Mouse (Mus musculus) intestine, postnatal 0 days (tissue): ENCODE measurements at regions not wholly inside any gene's neighbourhood (a gene's known extent, or its start where the extent isn't known, plus 50 kb on each side); places are given as distances from the start of the nearest gene placed in this dataset.

ENCODE experiments used
- ATAC-seq: fragments of 200-750 bp; cut with Nextera tagmentation; 2 replicates; pipeline ENCODE4 v1.8.0; 2017; ENCODE audit warnings: mild to moderate bottlenecking, moderate TSS enrichment, moderate library complexity
- H3K27ac ChIP-seq: fragments of 300-500 bp; sonication (generic); 2 replicates; pipeline ENCODE4 v1.5.1; 2014; ENCODE audit warnings: mild to moderate bottlenecking, low read depth, low read length, moderate library complexity
- H3K27me3 ChIP-seq: fragments of 300-500 bp; sonication (generic); replicated peaks from 2 replicates; pipeline ENCODE4 v1.6.1; 2014; ENCODE audit warnings: low read length, mixed read lengths; ENCODE audit not compliant: control insufficient read depth, insufficient read depth
- H3K36me3 ChIP-seq: fragments of 300-500 bp; sonication (generic); 2 replicates; pipeline ENCODE4 v1.6.1; 2014; ENCODE audit warnings: mild to moderate bottlenecking, moderate library complexity; ENCODE audit not compliant: control insufficient read depth, insufficient read depth
- H3K4me1 ChIP-seq: fragments of 300-500 bp; sonication (generic); replicated peaks from 2 replicates; pipeline ENCODE4 v1.6.1; 2014; ENCODE audit warnings: antibody characterized with exemption, low read length, mixed read lengths; ENCODE audit not compliant: control insufficient read depth, insufficient read depth
- H3K4me2 ChIP-seq: fragments of 300-500 bp; sonication (generic); replicated peaks from 2 replicates; pipeline ENCODE4 v1.6.1; 2014; ENCODE audit warnings: low read depth, mild to moderate bottlenecking, moderate library complexity
- H3K4me3 ChIP-seq: fragments of 300-500 bp; sonication (generic); 2 replicates; pipeline ENCODE4 v1.5.1; 2014; ENCODE audit warnings: low read depth, low read length
- H3K9ac ChIP-seq: fragments of 300-500 bp; sonication (generic); 2 replicates; pipeline ENCODE4 v1.6.1; 2014; ENCODE audit warnings: mild to moderate bottlenecking, low read depth, low read length
- H3K9me3 ChIP-seq: fragments of 300-500 bp; sonication (generic); 2 replicates; pipeline ENCODE4 v1.6.1; 2016; ENCODE audit warnings: mixed run types; ENCODE audit not compliant: control insufficient read depth
- CTCF ChIP-seq: sonication (generic); IDR thresholded peaks from 2 replicates; pipeline ENCODE4 v1.5.1; 2016; ENCODE audit warnings: low read depth, mild to moderate bottlenecking, control low read depth, antibody characterized with exemption, moderate library complexity
- WGBS: fragments of 180-500 bp; shearing (Covaris S2); extraction: QIAGEN DNeasy Blood & Tissue Kit; methylation state at CpG from one replicate; pipeline ENCODE4 v1.1.7; 2014; 5-methylcytosine and 5-hydroxymethylcytosine counted together

- no peak overlapping the region for H3K4me2 ChIP-seq
- 70% methylated on average over 2 of the region's 2 CpGs for WGBS
Observed at GRCm38 (mm10) chr16:19146290-19146983, 167.4 kb downstream of the Olfr164 start.

More at GRCm38 (mm10) chr16:19146290-19146983, 167.4 kb downstream of the Olfr164 start:
- no peak overlapping the region for H3K9ac ChIP-seq
- no peak for ATAC-seq
- no peaks in the 10 kb centered on the region for H3K4me1 ChIP-seq
- no peaks in the 10 kb centered on the region for H3K9me3 ChIP-seq
- no peaks in the 10 kb centered on the region for H3K27me3 ChIP-seq
- H3K4me3 ChIP-seq = no peak overlapping the region
- no peaks in the 10 kb centered on the region for H3K36me3 ChIP-seq
- H3K27ac ChIP-seq = no peak overlapping the region
- TF ChIP-seq CTCF = peak; percentile 52
